Mouse (Mus musculus) ES-Bruce4 (cell line): ENCODE data around the gene Catip. TPM values are rescaled to one million over a fixed set of nuclear protein-coding genes. Genes with fewer than 3 reads are reported as not detected.
A peak's percentile ranks its signal among the peaks of the same experiment; 100 is the strongest.

Experiments used
- H3K27ac ChIP-seq: 2 replicates; pipeline ENCODE4 v1.5.1; 2012; ENCODE audit warnings: low read length, inconsistent platforms; ENCODE audit not compliant: insufficient read depth
- H3K27me3 ChIP-seq: 2 replicates; pipeline ENCODE4 v1.6.1; 2012; ENCODE audit warnings: mild to moderate bottlenecking, low read length, inconsistent platforms; ENCODE audit not compliant: control insufficient read depth, poor library complexity, insufficient read depth, severe bottlenecking
- H3K36me3 ChIP-seq: 2 replicates; pipeline ENCODE4 v1.6.1; 2012; ENCODE audit warnings: inconsistent platforms, mild to moderate bottlenecking, low read length, moderate library complexity; ENCODE audit not compliant: control insufficient read depth, poor library complexity, insufficient read depth, severe bottlenecking
- H3K4me1 ChIP-seq: one replicate; pipeline ENCODE4 v1.8.1; 2011; ENCODE audit warnings: low read length; ENCODE audit not compliant: control insufficient read depth, insufficient read depth
- H3K4me3 ChIP-seq: 2 replicates; pipeline ENCODE4 v1.5.1; 2011; ENCODE audit warnings: low read depth, mild to moderate bottlenecking, low read length
- H3K9ac ChIP-seq: 2 replicates; pipeline ENCODE4 v1.6.1; 2012; ENCODE audit warnings: low read depth, mild to moderate bottlenecking, inconsistent platforms; ENCODE audit not compliant: poor library complexity, severe bottlenecking
- H3K9me3 ChIP-seq: replicated peaks from 2 replicates; pipeline ENCODE4 v1.6.1; 2012; ENCODE audit warnings: mild to moderate bottlenecking, low read length, inconsistent platforms; ENCODE audit not compliant: control insufficient read depth, poor library complexity, insufficient read depth, severe bottlenecking
- CTCF ChIP-seq: IDR thresholded peaks from one replicate; pipeline ENCODE4 v1.8.1; 2011; ENCODE audit warnings: low read depth, low read length
- EP300 ChIP-seq: IDR thresholded peaks from 2 replicates; pipeline ENCODE4 v1.6.1; 2011; ENCODE audit warnings: low read depth, low read length; ENCODE audit not compliant: insufficient read depth
- POLR2A ChIP-seq: IDR thresholded peaks from one replicate; pipeline ENCODE4 v1.8.1; 2011; ENCODE audit warnings: low read length; ENCODE audit not compliant: insufficient read depth
- polyA plus RNA-seq: library from polyadenylated mRNA; stranded (reverse); fragments of >200 nt; gene quantifications from 2 replicates; pipeline ENCODE4 v1.2.4, GENCODE M21; 2011; ENCODE audit warnings: low read depth; ENCODE audit not compliant: missing spikeins, insufficient read depth, insufficient read length

Gene Catip
- polyA plus RNA-seq, 1 experiment: 0.75 TPM

DNA sequence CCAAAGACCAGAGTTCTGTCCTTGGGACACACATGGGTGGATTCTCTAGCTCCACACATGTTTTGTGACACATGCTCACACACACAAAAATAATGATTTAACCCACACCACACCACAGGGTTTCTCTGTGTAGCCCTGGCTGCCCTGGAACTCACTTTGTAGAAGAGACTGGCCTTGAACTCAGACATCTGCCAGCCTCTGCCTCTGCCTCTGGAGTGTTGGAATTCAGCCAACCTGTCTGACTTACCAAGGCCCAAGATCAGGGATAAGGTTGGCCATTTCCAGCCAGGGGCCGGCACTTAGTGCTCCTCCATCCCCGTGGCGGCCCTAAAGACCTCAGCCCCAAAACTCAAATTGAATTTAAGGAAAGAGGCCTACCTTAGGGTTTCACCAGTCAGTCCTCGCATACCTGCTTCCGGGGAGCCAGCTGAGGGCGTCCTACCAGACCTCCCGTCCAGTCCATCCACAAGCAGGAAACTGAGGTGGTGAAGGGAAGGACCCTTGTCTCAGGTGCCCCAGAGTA is 26.6 kb downstream of the Catip start:
- H3K4me1 ChIP-seq: peaks cover 5% of the 10 kb centered on the region
- no peak overlapping the region for H3K9ac ChIP-seq
- no peaks in the 10 kb centered on the region for H3K27me3 ChIP-seq
- no peak overlapping the region for H3K4me3 ChIP-seq
- no peak for TF ChIP-seq POLR2A
- no peak for TF ChIP-seq EP300
- TF ChIP-seq CTCF: no peak
- no peaks in the 10 kb centered on the region for H3K36me3 ChIP-seq
- H3K27ac ChIP-seq: no peak overlapping the region
- no peaks in the 10 kb centered on the region for H3K9me3 ChIP-seq

DNA sequence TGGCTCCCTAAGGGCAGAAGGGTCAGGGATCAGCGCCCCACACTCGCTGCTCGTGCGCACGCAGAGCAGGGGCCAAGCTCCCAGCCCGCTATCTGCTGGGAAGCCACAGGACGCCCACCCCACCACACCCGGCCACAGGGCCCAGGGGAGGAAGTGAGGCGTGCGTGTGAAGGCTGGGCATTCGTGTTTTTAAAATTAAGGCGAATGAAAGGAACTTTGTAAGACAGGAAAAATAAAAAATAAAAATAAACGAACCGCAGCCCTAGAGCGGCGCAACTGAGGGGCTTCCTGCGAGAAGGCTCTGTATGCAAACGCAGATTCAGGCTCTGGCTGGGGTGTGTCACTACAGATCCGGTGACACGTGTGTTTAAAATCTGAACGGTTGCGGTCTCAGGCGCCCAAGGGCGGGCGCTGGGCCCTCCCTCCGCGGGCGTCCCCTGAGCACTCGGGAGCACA is 28.0 kb downstream of the Catip start:
- H3K4me3 ChIP-seq: peak overlapping the region; percentile 51
- H3K36me3 ChIP-seq: peaks cover 3% of the 10 kb centered on the region; the same call in 1 of the 2 replicates
- H3K4me1 ChIP-seq: no peaks in the 10 kb centered on the region
- H3K9me3 ChIP-seq: no peaks in the 10 kb centered on the region
- TF ChIP-seq CTCF (no peak), EP300 (no peak), POLR2A (no peak)
- no peaks in the 10 kb centered on the region for H3K27me3 ChIP-seq
- H3K9ac ChIP-seq: peak overlapping the region; percentile 97
- H3K27ac ChIP-seq: 0 out of 2 replicates have a peak overlapping the region, but pooled peaks have one; percentile 3

DNA sequence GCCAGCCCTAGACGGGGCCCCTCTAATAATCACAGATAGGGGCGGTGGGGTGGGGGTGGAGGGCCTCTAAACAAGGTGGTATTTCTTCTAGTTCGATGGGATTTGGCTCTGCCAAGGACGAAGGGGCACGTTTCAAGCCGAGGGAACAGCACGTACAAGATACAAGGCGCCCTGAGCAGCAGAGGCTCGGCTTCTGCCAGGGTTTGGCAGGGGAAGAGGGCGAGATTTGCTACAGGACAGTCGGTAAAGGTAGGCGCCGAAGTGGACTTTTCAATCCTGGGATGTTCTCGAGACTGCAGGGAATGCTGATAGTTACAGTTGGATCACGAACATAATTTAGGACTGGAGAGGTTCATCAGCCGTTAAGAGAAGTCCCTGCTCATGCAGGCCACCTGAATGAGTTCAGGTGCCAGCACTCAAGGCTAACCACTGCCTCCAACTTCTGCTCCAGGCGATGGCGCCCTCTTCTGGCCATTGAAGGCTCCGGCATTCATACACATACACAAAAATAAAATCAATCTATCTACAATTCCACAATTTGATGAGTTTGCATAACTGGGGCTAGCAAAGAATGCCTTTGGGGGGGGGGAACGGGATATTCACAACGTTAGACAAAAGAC is 28.5 kb downstream of the Catip start:
- Histone ChIP-seq H3K4me1 (no peaks in the 10 kb centered on the region), H3K9ac (peak overlapping the region; percentile 97), H3K27me3 (no peaks in the 10 kb centered on the region), H3K4me3 (peak overlapping the region; percentile 60), H3K27ac (peak overlapping the region; percentile 41; the same call in 1 of the 2 replicates), H3K36me3 (peaks cover 8% of the 10 kb centered on the region; the same call in 1 of the 2 replicates), H3K9me3 (no peaks in the 10 kb centered on the region)
- TF ChIP-seq POLR2A (no peak), CTCF (peak; percentile 95), EP300 (peak; percentile 40; the same call in 1 of the 2 replicates)

DNA sequence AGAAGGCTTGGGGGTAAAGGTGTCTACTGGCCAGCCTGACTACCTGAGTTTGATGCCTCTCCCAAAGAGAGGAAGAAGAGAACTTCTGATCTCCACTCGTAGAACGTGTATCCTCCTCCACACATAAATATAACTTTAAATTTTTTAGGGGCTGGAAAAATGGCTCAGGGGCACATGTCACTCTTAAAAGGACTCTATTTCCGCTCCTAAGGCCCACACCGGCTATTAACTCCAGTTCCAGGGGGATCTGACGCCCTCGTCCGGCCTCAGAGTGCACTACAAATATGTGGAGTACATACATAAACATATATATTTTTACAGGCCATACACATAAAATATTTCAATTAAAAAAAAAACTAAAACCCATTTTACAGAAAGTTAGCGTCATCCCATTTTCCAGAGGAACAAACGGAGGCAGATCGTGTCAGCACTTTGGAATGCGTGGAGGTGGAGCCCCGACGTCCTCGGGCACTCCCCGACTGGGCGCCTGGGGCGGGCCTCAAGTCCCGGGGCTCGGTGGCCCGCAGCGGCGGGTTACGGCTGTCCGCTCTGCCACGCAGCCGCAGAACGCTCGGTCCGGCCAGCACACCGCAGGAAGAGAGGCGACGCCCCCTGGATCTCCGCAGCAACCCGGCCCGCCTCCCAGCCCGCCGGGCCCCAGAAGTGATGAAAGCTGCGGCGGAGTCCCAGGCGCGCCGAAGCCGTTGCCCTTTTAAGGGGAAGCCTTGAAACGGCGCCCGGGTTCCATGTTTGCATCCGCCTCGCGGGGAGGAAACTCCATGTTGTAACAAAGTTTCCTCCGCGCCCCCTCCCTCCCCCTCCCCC is 29.2 kb downstream of the Catip start, which contains the start of gene Ctdsp1:
Gene Ctdsp1 (plus strand): TSS at position 586 of the 825 bp plus-strand sequence.
- peaks cover 8% of the 10 kb centered on the region; the same call in 1 of the 2 replicates for H3K36me3 ChIP-seq
- H3K9ac ChIP-seq: peak within 1 kb of the TSS; percentile 97
- TF ChIP-seq POLR2A (no peak), CTCF (peak; percentile 36), EP300 (0 out of 2 replicates have a peak, but pooled peaks have one; percentile 19)
- peak within 1 kb of the TSS; percentile 41; the same call in 1 of the 2 replicates for H3K27ac ChIP-seq
- H3K4me1 ChIP-seq: no peaks in the 10 kb centered on the region
- no peaks in the 10 kb centered on the region for H3K27me3 ChIP-seq
- no peaks in the 10 kb centered on the region for H3K9me3 ChIP-seq
- peak within 1 kb of the TSS; percentile 66 for H3K4me3 ChIP-seq

DNA sequence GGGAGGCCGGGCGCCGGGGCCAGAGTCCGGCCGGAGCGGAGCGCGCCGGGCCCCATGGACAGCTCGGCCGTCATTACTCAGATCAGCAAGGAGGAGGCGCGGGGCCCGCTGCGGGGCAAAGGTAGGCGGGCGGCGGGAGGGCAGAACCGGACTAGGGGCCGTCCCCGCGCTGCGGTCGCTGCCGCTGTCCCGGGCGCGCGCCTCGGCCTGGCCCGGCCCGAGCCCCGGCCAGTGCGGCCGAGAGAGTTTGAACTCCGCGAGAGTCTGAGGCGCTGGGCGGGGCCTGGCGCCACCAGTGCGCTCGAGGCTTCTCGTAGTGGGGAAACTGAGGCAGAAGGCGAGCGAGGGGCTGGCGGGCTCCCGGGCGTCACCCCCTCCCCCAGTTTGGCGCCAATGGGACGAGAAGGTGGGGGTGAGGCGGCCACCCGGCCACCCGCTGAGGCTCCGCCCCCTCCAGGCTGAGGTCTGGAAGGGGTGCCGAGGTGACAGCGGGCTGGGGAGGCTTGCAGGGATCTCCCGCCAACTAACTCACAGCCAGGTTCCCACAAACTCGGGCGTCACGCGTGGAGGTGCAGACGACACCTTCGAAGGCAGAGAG is 30.0 kb downstream of the Catip start:
- peaks cover 8% of the 10 kb centered on the region; the same call in 1 of the 2 replicates for H3K36me3 ChIP-seq
- H3K27me3 ChIP-seq: no peaks in the 10 kb centered on the region
- TF ChIP-seq POLR2A: no peak
- TF ChIP-seq EP300: no peak
- no peak for TF ChIP-seq CTCF
- H3K9me3 ChIP-seq: no peaks in the 10 kb centered on the region
- H3K27ac ChIP-seq: no peak overlapping the region
- peak overlapping the region; percentile 97 for H3K9ac ChIP-seq
- H3K4me3 ChIP-seq: peak overlapping the region; percentile 66
- H3K4me1 ChIP-seq: no peaks in the 10 kb centered on the region
